Mouse (Mus musculus) heart, embryonic 14.5 days (tissue): ENCODE results near the gene Coro1b. TPM values are rescaled to one million over a fixed set of nuclear protein-coding genes. Genes with fewer than 3 reads are reported as not detected.

Source experiments
- ATAC-seq: fragments of 200-750 bp; cut with Nextera tagmentation; 2 replicates; pipeline ENCODE4 v1.8.0; 2017; ENCODE audit warnings: low read depth, moderate TSS enrichment; ENCODE audit not compliant: insufficient number of reproducible peaks, insufficient read depth, low FRiP score
- H3K27ac ChIP-seq, 2 experiments: fragments of 200-500 bp in 1 of 2; fragments of 300-500 bp in 1 of 2; sonication (generic) in 1 of 2; replicated peaks in 1 of 2; 2 replicates each; pipeline ENCODE4 v1.5.1; 2012 to 2014; ENCODE audit warnings: low read depth in 2 of 2, low read length in 2 of 2, control low read depth in 1 of 2, mild to moderate bottlenecking in 1 of 2, mixed read lengths in 1 of 2; ENCODE audit not compliant: control insufficient read depth in 1 of 2, insufficient read depth in 1 of 2
- H3K27me3 ChIP-seq: fragments of 300-500 bp; sonication (generic); 2 replicates; pipeline ENCODE4 v1.6.1; 2014; ENCODE audit warnings: mild to moderate bottlenecking, low read length, control low read depth; ENCODE audit not compliant: control insufficient read depth, insufficient read depth
- H3K36me3 ChIP-seq: fragments of 300-500 bp; sonication (generic); 2 replicates; pipeline ENCODE4 v1.6.1; 2014; ENCODE audit warnings: mild to moderate bottlenecking, control low read depth, low read length, mixed read lengths; ENCODE audit not compliant: control insufficient read depth, insufficient read depth
- H3K4me1 ChIP-seq, 2 experiments: fragments of 200-500 bp in 1 of 2; fragments of 300-500 bp in 1 of 2; sonication (generic) in 1 of 2; 2 replicates each; pipeline ENCODE4 v1.6.1; 2012 to 2014; ENCODE audit warnings: low read length in 2 of 2, control low read depth in 1 of 2, mixed read lengths in 1 of 2; ENCODE audit not compliant: control insufficient read depth in 2 of 2, insufficient read depth in 2 of 2
- H3K4me2 ChIP-seq: fragments of 300-500 bp; sonication (generic); 2 replicates; pipeline ENCODE4 v1.6.1; 2014; ENCODE audit warnings: mild to moderate bottlenecking, low read length
- H3K4me3 ChIP-seq, 2 experiments: fragments of 200-500 bp in 1 of 2; fragments of 300-500 bp in 1 of 2; sonication (generic) in 1 of 2; 2 replicates each; pipeline ENCODE4 v1.5.1; 2012 to 2014; ENCODE audit warnings: low read length in 2 of 2, mild to moderate bottlenecking in 2 of 2, control low read depth in 1 of 2, low read depth in 1 of 2, moderate library complexity in 1 of 2; ENCODE audit not compliant: control insufficient read depth in 1 of 2, insufficient read depth in 1 of 2
- H3K9ac ChIP-seq: fragments of 300-500 bp; sonication (generic); 2 replicates; pipeline ENCODE4 v1.6.1; 2014; ENCODE audit warnings: mild to moderate bottlenecking, low read length
- H3K9me3 ChIP-seq: fragments of 300-500 bp; sonication (generic); 2 replicates; pipeline ENCODE4 v1.6.1; 2016; ENCODE audit warnings: low read length, control low read depth; ENCODE audit not compliant: control insufficient read depth
- WGBS: fragments of 180-500 bp; shearing (Covaris S2); extraction: QIAGEN DNeasy Blood & Tissue Kit; methylation state at CpG from one replicate; pipeline ENCODE4 v1.1.7; 2014; 5-methylcytosine and 5-hydroxymethylcytosine counted together
- polyA plus RNA-seq: library from polyadenylated mRNA; unstranded; fragments of >200 nt; fragmentation: Nextera tagmentation; extraction: Ambion mirVana; gene quantifications from 2 replicates; pipeline ENCODE4 v1.2.1, GENCODE M21; 2014

The Coro1b gene
- polyA plus RNA-seq, 1 experiment from 2014 or later, result 122 TPM

DNA sequence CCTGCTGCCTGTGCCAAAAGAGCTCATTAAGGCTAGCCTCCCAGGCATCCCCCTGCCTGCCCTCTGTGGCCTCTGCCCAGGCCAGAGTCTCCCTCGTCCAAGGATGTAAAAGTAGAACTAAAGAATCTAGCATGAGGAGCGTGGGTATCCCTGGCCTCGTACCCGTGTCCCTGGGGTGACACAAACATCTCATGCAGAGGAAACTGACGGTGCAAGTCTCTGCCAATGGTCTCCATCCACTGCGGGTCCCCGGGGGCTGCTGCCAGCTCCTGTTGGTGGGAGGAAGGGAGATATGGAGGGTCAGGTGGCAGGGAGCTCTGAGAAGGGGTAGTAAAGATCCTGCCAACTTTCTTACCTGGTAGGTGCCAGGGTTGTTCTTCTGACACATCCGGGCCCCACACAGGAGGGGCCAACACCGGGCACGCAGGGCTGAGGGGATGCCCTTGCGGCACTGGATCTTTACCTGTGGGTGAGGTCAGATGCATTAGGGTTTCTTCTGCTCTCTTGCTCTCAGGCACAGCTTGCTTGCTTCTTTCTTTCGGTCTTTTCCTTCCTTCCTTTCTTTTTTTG lies 40.7 kb downstream of the Coro1b start:
- Histone ChIP-seq H3K4me3 (no peak overlapping the region), H3K27ac (no peak overlapping the region), H3K36me3 (peaks cover 13% of the 10 kb centered on the region), H3K9ac (no peak overlapping the region), H3K4me1 (peaks cover 38 to 48% of the 10 kb centered on the region in 2 experiments), H3K27me3 (no peaks in the 10 kb centered on the region), H3K4me2 (no peak overlapping the region), H3K9me3 (no peaks in the 10 kb centered on the region)
- WGBS, result 80% methylated on average over 12 of the region's 12 CpGs
- no peak for ATAC-seq

GRCm38 (mm10) chr19:4190831-4191334 lies 42.5 kb downstream of the Coro1b start, which contains the start of gene Tbc1d10c:
Gene Tbc1d10c (minus strand): TSS chr19:4191284.
- no peak for ATAC-seq
- H3K36me3 ChIP-seq, result peaks cover 30% of the 10 kb centered on the region
- peak within 1 kb of the TSS; percentile 78 to 89 for H3K27ac ChIP-seq
- no peaks in the 10 kb centered on the region for H3K9me3 ChIP-seq
- H3K4me1 ChIP-seq, result peaks cover 26 to 37% of the 10 kb centered on the region in 2 experiments
- 50% methylated on average over 4 of the region's 4 CpGs for WGBS
- H3K9ac ChIP-seq, result peak within 1 kb of the TSS; percentile 93
- H3K4me3 ChIP-seq, result peak within 1 kb of the TSS; percentile 68 to 71
- H3K4me2 ChIP-seq, result peak within 1 kb of the TSS; percentile 94
- H3K27me3 ChIP-seq, result no peaks in the 10 kb centered on the region

- Histone ChIP-seq H3K4me1 (peaks cover 25 to 40% of the 10 kb centered on the region in 2 experiments), H3K9ac (peak within 1 kb of the TSS; percentile 93), H3K27ac (peak within 1 kb of the TSS; percentile 78 to 89), H3K9me3 (no peaks in the 10 kb centered on the region), H3K27me3 (no peaks in the 10 kb centered on the region), H3K4me2 (peak within 1 kb of the TSS; percentile 94), H3K36me3 (peaks cover 38% of the 10 kb centered on the region), H3K4me3 (peak within 1 kb of the TSS; percentile 68 to 71)
- ATAC-seq, result peak; percentile 88
- WGBS, result 5% methylated on average over 40 of the region's 47 CpGs
Observed at GRCm38 (mm10) chr19:4191528-4192250, 43.3 kb downstream of the Coro1b start, which contains the start of gene Ppp1ca. Gene Ppp1ca (plus strand): TSS chr19:4192065.

DNA sequence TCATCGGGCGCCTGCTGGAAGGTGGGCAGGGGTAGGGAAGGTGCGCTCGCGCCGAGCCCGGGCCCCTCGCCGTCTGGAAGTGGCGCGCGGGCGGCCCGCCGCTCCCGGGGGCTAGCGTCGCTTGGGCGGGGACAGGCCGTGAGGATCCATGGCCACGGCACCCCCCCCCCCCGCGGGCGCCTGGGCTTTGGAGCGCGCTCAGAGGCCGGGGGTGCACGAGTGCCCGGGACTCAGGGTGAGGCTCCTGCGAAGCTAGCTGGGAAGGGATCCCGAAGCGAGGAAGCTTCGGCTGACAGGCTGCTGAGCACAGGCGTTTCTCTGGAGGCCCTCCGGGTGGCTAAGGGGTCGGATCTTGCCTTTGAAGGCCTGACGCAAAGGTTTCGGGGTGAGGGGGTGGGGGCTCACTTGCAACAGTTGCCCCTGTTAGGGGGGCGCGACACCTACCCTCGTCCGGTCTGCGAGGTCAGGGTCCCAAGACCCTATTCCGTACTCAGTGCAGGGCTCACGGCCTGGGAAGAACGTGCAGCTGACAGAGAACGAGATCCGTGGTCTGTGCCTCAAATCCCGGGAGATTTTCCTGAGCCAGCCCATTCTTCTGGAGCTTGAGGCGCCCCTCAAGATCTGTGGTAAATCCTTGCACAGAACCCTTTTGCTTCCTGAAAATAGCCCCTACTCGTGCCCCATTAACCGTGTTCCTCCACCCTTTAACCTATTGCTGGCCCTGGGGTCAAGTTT lies 44.0 kb downstream of the Coro1b start:
- peak; percentile 38 for ATAC-seq
- under 1% methylated on average over 41 of the region's 52 CpGs for WGBS
- Histone ChIP-seq H3K9me3 (no peaks in the 10 kb centered on the region), H3K4me3 (peak overlapping the region; percentile 68 to 71), H3K27ac (peak overlapping the region; percentile 73 to 89), H3K36me3 (peaks cover 45% of the 10 kb centered on the region), H3K4me1 (peaks cover 20 to 36% of the 10 kb centered on the region in 2 experiments), H3K27me3 (no peaks in the 10 kb centered on the region), H3K9ac (peak overlapping the region; percentile 93), H3K4me2 (peak overlapping the region; percentile 94)

- no peaks in the 10 kb centered on the region for H3K27me3 ChIP-seq
- H3K27ac ChIP-seq, result peak overlapping the region in 1 of 2 experiments; percentile 89; a peak in 1 of 4 replicates
- H3K4me2 ChIP-seq, result peak overlapping the region; percentile 94
- no peak for ATAC-seq
- peak overlapping the region; percentile 68 to 71 for H3K4me3 ChIP-seq
- peak overlapping the region; percentile 93 for H3K9ac ChIP-seq
- H3K9me3 ChIP-seq, result no peaks in the 10 kb centered on the region
- H3K4me1 ChIP-seq, result peaks cover 16 to 32% of the 10 kb centered on the region in 2 experiments
- WGBS, result 52% methylated on average over 6 of the region's 6 CpGs
- H3K36me3 ChIP-seq, result peaks cover 47% of the 10 kb centered on the region
Observed at GRCm38 (mm10) chr19:4193129-4193528, 44.7 kb downstream of the Coro1b start.

DNA sequence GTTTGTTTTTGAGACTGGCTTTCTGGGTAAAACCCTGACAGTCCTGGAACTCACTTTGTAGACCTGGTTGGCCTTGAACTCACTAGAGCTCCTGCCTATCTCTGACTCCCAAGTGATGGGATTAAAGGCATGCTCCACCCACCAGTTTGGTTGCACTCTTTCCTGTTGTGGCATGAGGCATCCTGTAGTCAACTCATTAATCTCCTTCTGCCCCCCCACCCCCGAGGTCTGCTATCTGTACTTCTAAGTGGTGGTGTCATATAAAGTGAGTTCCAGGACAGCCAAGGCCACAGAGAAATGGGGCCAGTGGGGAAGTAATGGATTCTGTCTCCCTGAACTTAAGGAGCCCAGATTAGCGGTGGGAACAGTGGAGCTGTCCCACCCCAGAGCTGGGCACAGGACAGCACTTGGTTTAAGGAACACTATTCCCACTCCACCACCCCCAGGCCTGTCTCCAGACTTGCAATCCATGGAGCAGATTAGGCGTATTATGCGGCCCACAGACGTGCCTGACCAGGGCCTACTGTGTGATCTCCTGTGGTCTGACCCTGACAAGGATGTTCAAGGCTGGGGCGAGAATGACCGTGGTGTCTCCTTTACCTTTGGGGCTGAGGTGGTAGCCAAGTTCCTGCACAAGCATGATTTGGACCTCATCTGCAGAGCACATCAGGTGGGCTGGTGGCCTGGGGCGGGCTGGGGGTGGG lies 45.8 kb downstream of the Coro1b start:
- Histone ChIP-seq H3K4me2 (no peak overlapping the region; the same call in 1 of the 2 replicates), H3K27me3 (no peaks in the 10 kb centered on the region), H3K4me1 (peaks cover 16 to 32% of the 10 kb centered on the region in 2 experiments), H3K9me3 (no peaks in the 10 kb centered on the region), H3K36me3 (peaks cover 57% of the 10 kb centered on the region), H3K4me3 (no peak overlapping the region), H3K9ac (peak overlapping the region; percentile 16; the same call in 1 of the 2 replicates), H3K27ac (no peak overlapping the region)
- 71% methylated on average over 8 of the region's 8 CpGs for WGBS
- ATAC-seq, result no peak
